Mouse (Mus musculus): ENCODE measurements around the gene Ubxn6. TPM values are rescaled to one million over a fixed set of nuclear protein-coding genes. Genes with fewer than 3 reads are reported as not detected.
A peak's percentile ranks its signal among the peaks of the same experiment; 100 is the strongest.
"Not testable (repeated sequence)": the region's sequence is repeated elsewhere in the genome, so short reads cannot be mapped to it uniquely, and the experiment has no call there.

Ubxn6 gene
- total and polyA plus RNA-seq, 3 experiments = 47.6 to 64.4 (median 53.5) TPM

- TF ChIP-seq POLR2A (IDR thresholded peaks at IDR 0.05; ENCODE audit: insufficient read depth, low read depth, low read length) = peak; percentile 36
- no peak for TF ChIP-seq CTCF (IDR thresholded peaks at IDR 0.05)
- TF ChIP-seq EP300 (IDR thresholded peaks at IDR 0.05; ENCODE audit: insufficient read depth, low read depth, low read length) = peak; percentile 52; the same call in 1 of the 2 replicates
- peak; percentile 61 to 78 for DNase-seq
- no peaks in the 10 kb centered on the region for H3K79me2 ChIP-seq (replicated peaks; ENCODE audit: control insufficient read depth, insufficient read depth, low read length)
- H3K36me3 ChIP-seq (ENCODE audit: control insufficient read depth, insufficient read depth, low read length) = no peaks in the 10 kb centered on the region
- peaks cover 7% of the 10 kb centered on the region for H3K4me1 ChIP-seq (ENCODE audit: control insufficient read depth, insufficient read depth, low read length)
- intact Hi-C loops (cut with DNase I) = no loop called here
- H3K4me3 ChIP-seq = no peak overlapping the region
- 53% methylated on average over 4 of the region's 4 CpGs for WGBS
- no peaks in the 10 kb centered on the region for H3K27me3 ChIP-seq (ENCODE audit: control insufficient read depth, insufficient read depth, low read length)
- peak overlapping the region; percentile 96 for H3K27ac ChIP-seq
- no peak overlapping the region for H3K9ac ChIP-seq (ENCODE audit: low read depth, low read length)
Observed at GRCm38 (mm10) chr17:56110571-56110970, 35.7 kb upstream of the Ubxn6 start.

GRCm38 (mm10) chr17:56109219-56110051 lies 34.6 kb upstream of the Ubxn6 start, which contains the start of gene Plin4:
Gene Plin4 (minus strand): TSS chr17:56109803.
- Histone ChIP-seq H3K36me3 (ENCODE audit: control insufficient read depth, insufficient read depth, low read length) (no peaks in the 10 kb centered on the region), H3K4me1 (ENCODE audit: control insufficient read depth, insufficient read depth, low read length) (peaks cover 7% of the 10 kb centered on the region), H3K27ac (peak within 1 kb of the TSS; percentile 96), H3K79me2 (replicated peaks; ENCODE audit: control insufficient read depth, insufficient read depth, low read length) (no peaks in the 10 kb centered on the region), H3K9ac (ENCODE audit: low read depth, low read length) (peak within 1 kb of the TSS; percentile 78), H3K4me3 (peak within 1 kb of the TSS; percentile 53), H3K27me3 (ENCODE audit: control insufficient read depth, insufficient read depth, low read length) (no peaks in the 10 kb centered on the region)
- DNase-seq = peak; percentile 76 to 83
- intact Hi-C loops (cut with DNase I) = no loop called here
- TF ChIP-seq CTCF (IDR thresholded peaks at IDR 0.05) = peak; percentile 33
- peak; percentile 91 for TF ChIP-seq POLR2A (IDR thresholded peaks at IDR 0.05; ENCODE audit: insufficient read depth, low read depth, low read length)
- peak; percentile 94 for TF ChIP-seq EP300 (IDR thresholded peaks at IDR 0.05; ENCODE audit: insufficient read depth, low read depth, low read length)
- WGBS = 36% methylated on average over 10 of the region's 10 CpGs

- TF ChIP-seq CTCF (IDR thresholded peaks at IDR 0.05) = no peak
- peak; percentile 100 for TF ChIP-seq EP300 (IDR thresholded peaks at IDR 0.05; ENCODE audit: insufficient read depth, low read depth, low read length)
- TF ChIP-seq POLR2A (IDR thresholded peaks at IDR 0.05; ENCODE audit: insufficient read depth, low read depth, low read length) = peak; percentile 89
- intact Hi-C loops (cut with DNase I) = no loop called here
- 43% methylated on average over 6 of the region's 6 CpGs for WGBS
- Histone ChIP-seq H3K27ac (peak overlapping the region; percentile 96), H3K9ac (ENCODE audit: low read depth, low read length) (peak overlapping the region; percentile 78), H3K79me2 (replicated peaks; ENCODE audit: control insufficient read depth, insufficient read depth, low read length) (no peaks in the 10 kb centered on the region), H3K36me3 (ENCODE audit: control insufficient read depth, insufficient read depth, low read length) (no peaks in the 10 kb centered on the region), H3K27me3 (ENCODE audit: control insufficient read depth, insufficient read depth, low read length) (no peaks in the 10 kb centered on the region), H3K4me3 (peak overlapping the region; percentile 53), H3K4me1 (ENCODE audit: control insufficient read depth, insufficient read depth, low read length) (peaks cover 7% of the 10 kb centered on the region)
- peak; percentile 83 to 90 for DNase-seq
Observed at GRCm38 (mm10) chr17:56108334-56109044, 33.7 kb upstream of the Ubxn6 start.

- 0 out of 2 replicates have a peak overlapping the region, but pooled peaks have one; percentile 28 for H3K9ac ChIP-seq (ENCODE audit: low read depth, low read length)
- peak overlapping the region; percentile 46 for H3K4me3 ChIP-seq
Observed at GRCm38 (mm10) chr17:56107736-56108135, 32.9 kb upstream of the Ubxn6 start.

GRCm38 (mm10) chr17:56106981-56107380 lies 32.2 kb upstream of the Ubxn6 start:
- H3K79me2 ChIP-seq (replicated peaks; ENCODE audit: control insufficient read depth, insufficient read depth, low read length) = no peaks in the 10 kb centered on the region
- no peaks in the 10 kb centered on the region for H3K27me3 ChIP-seq (ENCODE audit: control insufficient read depth, insufficient read depth, low read length)
- H3K4me3 ChIP-seq = no peak overlapping the region
- H3K36me3 ChIP-seq (ENCODE audit: control insufficient read depth, insufficient read depth, low read length) = no peaks in the 10 kb centered on the region
- intact Hi-C loops (cut with DNase I) = no loop called here
- 65% methylated on average over 4 of the region's 4 CpGs for WGBS
- H3K9ac ChIP-seq (ENCODE audit: low read depth, low read length) = no peak overlapping the region
- DNase-seq = peak in 1 of 2 experiments; percentile 18
- no peak for TF ChIP-seq CTCF (IDR thresholded peaks at IDR 0.05)
- TF ChIP-seq POLR2A (IDR thresholded peaks at IDR 0.05; ENCODE audit: insufficient read depth, low read depth, low read length) = no peak
- no peak for TF ChIP-seq EP300 (IDR thresholded peaks at IDR 0.05; ENCODE audit: insufficient read depth, low read depth, low read length)
- peaks cover 7% of the 10 kb centered on the region for H3K4me1 ChIP-seq (ENCODE audit: control insufficient read depth, insufficient read depth, low read length)
- H3K27ac ChIP-seq = no peak overlapping the region

More at GRCm38 (mm10) chr17:56107736-56108135, 32.9 kb upstream of the Ubxn6 start:
- Histone ChIP-seq H3K27me3 (ENCODE audit: control insufficient read depth, insufficient read depth, low read length) (no peaks in the 10 kb centered on the region), H3K36me3 (ENCODE audit: control insufficient read depth, insufficient read depth, low read length) (no peaks in the 10 kb centered on the region), H3K27ac (peak overlapping the region; percentile 96), H3K79me2 (replicated peaks; ENCODE audit: control insufficient read depth, insufficient read depth, low read length) (no peaks in the 10 kb centered on the region), H3K4me1 (ENCODE audit: control insufficient read depth, insufficient read depth, low read length) (peaks cover 7% of the 10 kb centered on the region)
- WGBS = 70% methylated on average over 2 of the region's 2 CpGs
- no peak for DNase-seq
- intact Hi-C loops (cut with DNase I) = no loop called here
- TF ChIP-seq EP300 (IDR thresholded peaks at IDR 0.05; ENCODE audit: insufficient read depth, low read depth, low read length) (no peak), POLR2A (IDR thresholded peaks at IDR 0.05; ENCODE audit: insufficient read depth, low read depth, low read length) (no peak), CTCF (IDR thresholded peaks at IDR 0.05) (no peak)

GRCm38 (mm10) chr17:56106436-56106835 lies 31.6 kb upstream of the Ubxn6 start:
- DNase-seq; H3K9ac ChIP-seq (ENCODE audit: low read depth, low read length); H3K27me3 ChIP-seq (ENCODE audit: control insufficient read depth, insufficient read depth, low read length); intact Hi-C loops (cut with DNase I); H3K79me2 ChIP-seq (replicated peaks; ENCODE audit: control insufficient read depth, insufficient read depth, low read length); H3K36me3 ChIP-seq (ENCODE audit: control insufficient read depth, insufficient read depth, low read length); H3K4me3 ChIP-seq; H3K4me1 ChIP-seq (ENCODE audit: control insufficient read depth, insufficient read depth, low read length); H3K27ac ChIP-seq: not testable (repeated sequence)
- WGBS = 94% methylated on average over 4 of the region's 4 CpGs

GRCm38 (mm10) chr17:56104821-56105220 lies 30.0 kb upstream of the Ubxn6 start:
- H3K36me3 ChIP-seq (ENCODE audit: control insufficient read depth, insufficient read depth, low read length); H3K79me2 ChIP-seq (replicated peaks; ENCODE audit: control insufficient read depth, insufficient read depth, low read length); H3K27me3 ChIP-seq (ENCODE audit: control insufficient read depth, insufficient read depth, low read length); H3K4me3 ChIP-seq; DNase-seq; H3K4me1 ChIP-seq (ENCODE audit: control insufficient read depth, insufficient read depth, low read length); intact Hi-C loops (cut with DNase I); H3K27ac ChIP-seq; H3K9ac ChIP-seq (ENCODE audit: low read depth, low read length): not testable (repeated sequence)
- WGBS = 77% methylated on average over 2 of the region's 5 CpGs

Data from heart, adult 2 months (tissue).